Mouse (Mus musculus): ENCODE measurements around the gene Actrt2.

GRCm38 (mm10) chr4:154640443-154641295 is 27.0 kb downstream of the Actrt2 start:
- TF ChIP-seq POLR2A (IDR thresholded peaks at IDR 0.05; ENCODE audit: low read depth, low read length) (no peak), CTCF (IDR thresholded peaks at IDR 0.05; ENCODE audit: extremely low read depth, insufficient read length, insufficient replicate concordance, low read depth, low read length) (no peak)
